Mouse (Mus musculus): Measurements from ENCODE around the gene Rad23a.

DNA sequence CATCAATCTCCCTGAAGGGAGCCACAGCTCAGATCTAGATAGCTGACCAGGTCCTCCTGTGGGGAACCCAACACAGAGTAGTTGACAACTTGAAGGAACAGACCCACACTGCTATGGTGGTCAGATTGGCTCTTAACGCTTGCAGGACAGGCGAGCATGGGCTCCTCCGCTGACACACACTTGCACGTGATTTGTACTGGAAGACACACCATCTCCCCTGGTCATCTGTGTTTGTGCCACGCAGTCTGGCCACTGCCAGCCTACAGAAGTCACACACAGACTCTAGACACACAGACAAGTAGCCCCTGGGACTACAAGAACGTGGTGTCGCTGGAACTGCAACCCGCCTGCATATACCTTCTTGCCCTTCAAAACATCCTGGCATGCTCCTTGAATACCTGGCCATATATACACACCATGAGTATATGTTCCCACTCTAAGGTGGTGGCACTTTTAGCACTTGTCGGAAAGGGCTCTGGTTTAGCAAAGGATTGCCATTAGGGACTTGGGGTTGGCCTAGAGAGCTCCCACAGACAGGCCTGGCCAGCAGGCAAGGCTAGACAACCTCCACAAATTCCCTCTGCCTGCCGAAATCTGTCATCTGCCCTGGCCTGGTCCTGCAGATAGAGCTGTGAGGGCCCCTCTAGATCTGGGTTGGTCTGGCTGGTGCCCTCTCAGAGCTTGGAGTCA is 41.9 kb downstream of the Rad23a start:
- TF ChIP-seq CTCF (IDR thresholded peaks at IDR 0.05; ENCODE audit: control insufficient read depth, insufficient read depth, insufficient read length) (no peak), MAX (IDR thresholded peaks at IDR 0.05) (no peak)

Measured in C2C12 (cell line).